Comparison of ENCODE assay signal across 8 mouse cellular contexts in genomic region chr6:29916530-29917382, GRCm38 (mm10). TPM values are rescaled to one million over a fixed set of nuclear protein-coding genes. Genes with fewer than 3 reads are reported as not detected.
DNase-seq lines count a peak whose midpoint lies in the region; ATAC-seq and TF ChIP-seq lines count a peak whose summit lies in the region.

Gene Strip2 (plus strand): TSS chr6:29917012.

- peak within 1 kb of the TSS; percentile 65 to 87 (median 83) for H3K4me3 ChIP-seq in CH12.LX (replicated peaks in 1 of 3; ENCODE audit: low read depth in 2 of 3, low read length in 2 of 3, poor library complexity in 1 of 3)
- peak within 1 kb of the TSS; percentile 79 for H3K4me3 ChIP-seq in forebrain, embryonic 10.5 days
- H3K4me3 ChIP-seq in heart, embryonic 15.5 days: peak within 1 kb of the TSS; percentile 71
- H3K4me3 ChIP-seq in liver, embryonic 12.5 days: peak within 1 kb of the TSS; percentile 77

- ATAC-seq in heart, embryonic 15.5 days (replicated peaks; ENCODE audit: insufficient number of reproducible peaks, insufficient read depth, low FRiP score, low read depth): peak; percentile 98
- ATAC-seq in liver, embryonic 12.5 days: peak; percentile 99

- H3K36me3 ChIP-seq in CH12.LX (replicated peaks in 1 of 2; ENCODE audit: control insufficient read depth in 1 of 2, insufficient read depth in 1 of 2, low read length in 1 of 2): peaks cover 0 to 4% of the 10 kb centered on the region in 2 experiments
- no peaks in the 10 kb centered on the region for H3K36me3 ChIP-seq in forebrain, embryonic 10.5 days (replicated peaks)
- peaks cover 3% of the 10 kb centered on the region; the same call in 1 of the 2 replicates for H3K36me3 ChIP-seq in heart, embryonic 15.5 days
- no peaks in the 10 kb centered on the region for H3K36me3 ChIP-seq in liver, embryonic 12.5 days
- H3K36me3 ChIP-seq in splenic B cell, adult 2 months (ENCODE audit: control insufficient read depth, insufficient read depth, low read length, poor library complexity, severe bottlenecking): no peaks in the 10 kb centered on the region

- no peak for TF ChIP-seq RAD21 in CH12.LX (IDR thresholded peaks at IDR 0.05; ENCODE audit: low read depth, low read length)

- dilution Hi-C loops in CH12.LX (cut with MboI; ENCODE audit: extremely low pct_ligation_motif_present, extremely low pct_unique_long_range_greater_than_20kb, low sequenced_read_pairs): no loop called here

- H3K9ac ChIP-seq in CH12.LX (ENCODE audit: insufficient read depth, low read depth): peak within 1 kb of the TSS; percentile 32
- H3K9ac ChIP-seq in heart, embryonic 15.5 days: peak within 1 kb of the TSS; percentile 82
- H3K9ac ChIP-seq in liver, embryonic 12.5 days: peak within 1 kb of the TSS; percentile 75

- no peaks in the 10 kb centered on the region for H3K9me3 ChIP-seq in CH12.LX (replicated peaks; ENCODE audit: low read length)
- H3K9me3 ChIP-seq in forebrain, embryonic 10.5 days: no peaks in the 10 kb centered on the region
- H3K9me3 ChIP-seq in heart, embryonic 15.5 days (replicated peaks): no peaks in the 10 kb centered on the region
- no peaks in the 10 kb centered on the region for H3K9me3 ChIP-seq in liver, embryonic 12.5 days (replicated peaks)

- in situ Hi-C loops in CH12.LX (cut with MboI; ENCODE audit: low pct_ligation_motif_present, low pct_unique_long_range_greater_than_20kb, low sequenced_read_pairs): no loop called here

- no peak for TF ChIP-seq CTCF in CH12.LX (conservative IDR thresholded peaks at IDR 0.05 in 1 of 2, IDR thresholded peaks at IDR 0.05 in 1 of 2; ENCODE audit: low read depth in 2 of 2, low read length in 2 of 2)

- peak within 1 kb of the TSS; percentile 79 for H3K4me2 ChIP-seq in CH12.LX (ENCODE audit: insufficient read depth, low read depth, poor library complexity, severe bottlenecking)
- peak within 1 kb of the TSS; percentile 85 for H3K4me2 ChIP-seq in heart, embryonic 15.5 days
- peak within 1 kb of the TSS; percentile 100 for H3K4me2 ChIP-seq in liver, embryonic 12.5 days

- WGBS in forebrain, embryonic 10.5 days: under 1% methylated on average over 67 of the region's 67 CpGs
- under 1% methylated on average over 67 of the region's 67 CpGs for WGBS in heart, embryonic 15.5 days
- under 1% methylated on average over 67 of the region's 67 CpGs for WGBS in liver, embryonic 12.5 days (ENCODE audit: insufficient replicate concordance)

- no peaks in the 10 kb centered on the region for H3K27me3 ChIP-seq in CH12.LX (replicated peaks)
- H3K27me3 ChIP-seq in forebrain, embryonic 10.5 days (ENCODE audit: poor library complexity, severe bottlenecking): peaks cover 63% of the 10 kb centered on the region
- H3K27me3 ChIP-seq in heart, embryonic 15.5 days: no peaks in the 10 kb centered on the region
- H3K27me3 ChIP-seq in liver, embryonic 12.5 days (replicated peaks): peaks cover 53% of the 10 kb centered on the region
- peaks cover 2% of the 10 kb centered on the region; the same call in 1 of the 2 replicates for H3K27me3 ChIP-seq in splenic B cell, adult 2 months (ENCODE audit: control insufficient read depth, insufficient read depth, low read length, poor library complexity, severe bottlenecking)

- peaks cover 3 to 25% of the 10 kb centered on the region in 2 experiments; a peak in 3 of 4 replicates for H3K4me1 ChIP-seq in CH12.LX (ENCODE audit: control insufficient read depth in 1 of 2, insufficient read depth in 2 of 2)
- peaks cover 20% of the 10 kb centered on the region for H3K4me1 ChIP-seq in forebrain, embryonic 10.5 days
- peaks cover 14% of the 10 kb centered on the region for H3K4me1 ChIP-seq in heart, embryonic 15.5 days (replicated peaks)
- H3K4me1 ChIP-seq in liver, embryonic 12.5 days: peaks cover 17% of the 10 kb centered on the region

- DNase-seq in CH12.LX (ENCODE audit: extremely low read depth): peak; percentile 85
- DNase-seq in c-Kit-positive CD71-negative TER-119-negative erythroid progenitor cells, embryonic 14.5 days (ENCODE audit: low read depth): peak; percentile 83
- DNase-seq in forebrain, embryonic 10.5 days (ENCODE audit: extremely low spot score, low spot score): peak; percentile 96
- DNase-seq in kidney, postnatal 14 days: peak; percentile 96
- DNase-seq in naive thymus-derived CD4-positive, alpha-beta T cell, adult 2 months (ENCODE audit: low read depth): peak; percentile 83
- peak; percentile 71 for DNase-seq in splenic B cell, adult 2 months (ENCODE audit: low read depth, low spot score)

- TF ChIP-seq EP300 in CH12.LX (IDR thresholded peaks at IDR 0.05; ENCODE audit: low read length): no peak

- H3K79me2 ChIP-seq in CH12.LX (replicated peaks; ENCODE audit: control insufficient read depth, extremely low read depth, insufficient read depth, poor library complexity, severe bottlenecking): no peaks in the 10 kb centered on the region

- no peak within 1 kb of the TSS for H3K27ac ChIP-seq in CH12.LX (ENCODE audit: insufficient read depth, low read depth)
- peak within 1 kb of the TSS; percentile 58; the same call in 1 of the 2 replicates for H3K27ac ChIP-seq in forebrain, embryonic 10.5 days
- peak within 1 kb of the TSS; percentile 86 for H3K27ac ChIP-seq in heart, embryonic 15.5 days
- no peak within 1 kb of the TSS for H3K27ac ChIP-seq in liver, embryonic 12.5 days

- peak; percentile 53; the same call in 1 of the 2 replicates for TF ChIP-seq POLR2A in CH12.LX (IDR thresholded peaks at IDR 0.05; ENCODE audit: low read depth, low read length)

TF ChIP-seq in CH12.LX, 34 proteins besides CTCF, POLR2A, EP300 and RAD21:
- TF ChIP-seq NRF1 (IDR thresholded peaks at IDR 0.05; ENCODE audit: low read depth, low read length) (peak; percentile 25; the same call in 1 of the 2 replicates), IRF4 (IDR thresholded peaks at IDR 0.05; ENCODE audit: low read depth, low read length) (no peak), TBP (conservative IDR thresholded peaks at IDR 0.05; ENCODE audit: low read depth, low read length) (peak; percentile 45; the same call in 1 of the 2 replicates), MXI1 (IDR thresholded peaks at IDR 0.05; ENCODE audit: low read depth, low read length) (no peak), ZKSCAN1 (IDR thresholded peaks at IDR 0.05; ENCODE audit: borderline replicate concordance, low read depth, low read length) (no peak), CHD2 (IDR thresholded peaks at IDR 0.05; ENCODE audit: low read length) (peak; percentile 67)

RNA-seq across cellular contexts. Expression of gene Strip2, which starts in this region (rescaled TPM):
- total RNA-seq in CH12.LX (2012; rRNA removed) (0.42 and 1.1 TPM in 2 replicates), CH12.LX (2014; rRNA removed) (1.3 and 1.6 TPM in 2 replicates)
- 1.4 TPM in 2 replicates for polyA plus RNA-seq in CH12.LX (2012; ENCODE audit: insufficient read length, low read depth)
- polyA plus RNA-seq in forebrain, embryonic 10.5 days (2016; fragmentation: Nextera tagmentation; extraction: Ambion mirVana): 0.71 and 0.86 TPM in 2 replicates
- 53.2 and 63.1 TPM in 2 replicates for polyA plus RNA-seq in heart, embryonic 15.5 days (2015; fragmentation: Nextera tagmentation; extraction: Ambion mirVana)
- 0.54 and 0.72 TPM in 2 replicates for polyA plus RNA-seq in liver, embryonic 12.5 days (2016; fragmentation: Nextera tagmentation; extraction: Ambion mirVana)

Comparison
In these comparisons a context has a peak if more than half of its experiments do, and no peak if none do; other contexts are left out.
1. RNA of gene Strip2 (polyA plus RNA-seq): 53.2 to 63.1 TPM in heart, embryonic 15.5 days; 1.4 TPM in CH12.LX, 0.71 to 0.86 TPM in forebrain, embryonic 10.5 days and 0.54 to 0.72 TPM in liver, embryonic 12.5 days; every median in the first group is over 10 times any median in the second.
2. Peak in DNase-seq, H3K4me3 ChIP-seq and H3K27ac ChIP-seq in forebrain, embryonic 10.5 days; RNA of the gene not detected or under 1 TPM.
3. Peak in ATAC-seq, H3K4me3 ChIP-seq, H3K9ac ChIP-seq and H3K4me2 ChIP-seq in liver, embryonic 12.5 days; RNA of the gene not detected or under 1 TPM.
4. H3K9ac ChIP-seq: peak in every context shown above with its lines; median percentile 82 in heart, embryonic 15.5 days; 75 in liver, embryonic 12.5 days; 32 in CH12.LX.
5. Peak in every context shown above with its lines, with median percentiles within 50 percentile points of each other: DNase-seq, H3K4me2 ChIP-seq and H3K4me3 ChIP-seq.